Mouse (Mus musculus): ENCODE measurements around the gene Hsp90ab1. TPM values are rescaled to one million over a fixed set of nuclear protein-coding genes. Genes with fewer than 3 reads are reported as not detected.

The Hsp90ab1 gene
- polyA plus RNA-seq, 1 experiment from 2014 or later, result 1,563 TPM

DNA sequence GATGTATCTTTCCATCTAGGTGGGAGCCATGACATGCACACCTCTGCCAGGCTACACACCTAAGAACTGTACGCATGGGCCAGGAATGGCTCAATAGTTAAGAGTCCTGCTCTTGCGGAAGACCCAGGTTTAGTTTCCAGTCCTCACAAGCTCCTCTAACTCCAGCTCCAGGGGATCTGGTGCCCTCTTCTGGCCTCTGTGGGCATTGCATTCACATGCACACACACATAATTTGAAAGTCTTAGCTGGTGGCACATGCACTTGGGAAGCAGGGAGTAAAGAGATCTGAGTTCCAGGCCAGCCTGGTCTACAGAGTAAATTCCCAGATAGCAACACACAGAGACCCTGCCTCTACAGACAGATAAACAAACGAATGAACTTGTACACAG is 13.4 kb upstream of the Hsp90ab1 start:
- Histone ChIP-seq H3K36me3 (peaks cover 29% of the 10 kb centered on the region), H3K4me2 (replicated peaks) (no peak overlapping the region), H3K9me3 (replicated peaks) (no peaks in the 10 kb centered on the region), H3K9ac (no peak overlapping the region), H3K4me3 (replicated peaks) (no peak overlapping the region), H3K4me1 (peaks cover 28% of the 10 kb centered on the region), H3K27ac (replicated peaks) (no peak overlapping the region), H3K27me3 (no peaks in the 10 kb centered on the region)
- no peak for ATAC-seq (ENCODE audit: insufficient number of reproducible peaks, low FRiP score, low TSS enrichment, low read depth)
- WGBS, result 98% methylated on average over 3 of the region's 3 CpGs

DNA sequence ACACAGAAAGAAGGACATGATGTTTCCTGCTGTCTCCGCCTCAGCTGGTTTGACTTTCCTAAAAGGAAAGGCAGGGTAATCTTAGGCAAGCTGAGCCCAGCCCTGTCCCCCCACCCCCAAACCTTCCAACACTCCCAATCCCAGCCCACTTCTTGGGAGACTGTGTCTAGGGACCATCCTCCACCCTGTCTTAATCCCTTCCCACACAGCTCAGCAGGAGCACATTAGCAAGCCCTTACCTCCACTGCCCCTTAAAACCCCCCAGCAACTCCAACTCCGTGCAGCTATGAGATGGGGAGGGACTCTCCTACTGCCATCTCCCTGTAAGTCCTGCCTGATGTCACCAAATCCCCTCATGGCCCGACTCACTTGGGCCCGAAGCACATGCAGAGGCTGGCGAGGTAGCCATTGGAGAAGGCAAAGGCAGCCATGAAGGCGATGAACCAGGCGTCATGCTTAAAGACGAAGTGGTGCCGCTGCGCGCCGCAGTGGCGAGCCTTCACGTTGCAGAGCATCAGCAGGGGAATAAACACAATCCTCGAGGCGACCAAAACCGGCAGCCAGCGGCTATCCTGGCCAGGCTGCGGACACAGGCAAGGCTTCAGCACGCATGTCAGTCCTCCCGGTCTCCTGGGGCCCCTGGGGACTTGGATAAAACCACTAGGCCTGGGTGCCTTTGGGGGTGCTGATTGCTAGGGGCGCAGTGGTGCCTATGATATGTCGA is 12.8 kb upstream of the Hsp90ab1 start:
- Histone ChIP-seq H3K4me3 (replicated peaks) (no peak overlapping the region), H3K36me3 (peaks cover 29% of the 10 kb centered on the region), H3K4me1 (peaks cover 26% of the 10 kb centered on the region), H3K4me2 (replicated peaks) (no peak overlapping the region), H3K27me3 (no peaks in the 10 kb centered on the region), H3K9ac (0 out of 2 replicates have a peak overlapping the region, but pooled peaks have one; percentile 5), H3K27ac (replicated peaks) (peak overlapping the region; percentile 78), H3K9me3 (replicated peaks) (no peaks in the 10 kb centered on the region)
- ATAC-seq (ENCODE audit: insufficient number of reproducible peaks, low FRiP score, low TSS enrichment, low read depth), result no peak
- 67% methylated on average over 23 of the region's 23 CpGs for WGBS

DNA sequence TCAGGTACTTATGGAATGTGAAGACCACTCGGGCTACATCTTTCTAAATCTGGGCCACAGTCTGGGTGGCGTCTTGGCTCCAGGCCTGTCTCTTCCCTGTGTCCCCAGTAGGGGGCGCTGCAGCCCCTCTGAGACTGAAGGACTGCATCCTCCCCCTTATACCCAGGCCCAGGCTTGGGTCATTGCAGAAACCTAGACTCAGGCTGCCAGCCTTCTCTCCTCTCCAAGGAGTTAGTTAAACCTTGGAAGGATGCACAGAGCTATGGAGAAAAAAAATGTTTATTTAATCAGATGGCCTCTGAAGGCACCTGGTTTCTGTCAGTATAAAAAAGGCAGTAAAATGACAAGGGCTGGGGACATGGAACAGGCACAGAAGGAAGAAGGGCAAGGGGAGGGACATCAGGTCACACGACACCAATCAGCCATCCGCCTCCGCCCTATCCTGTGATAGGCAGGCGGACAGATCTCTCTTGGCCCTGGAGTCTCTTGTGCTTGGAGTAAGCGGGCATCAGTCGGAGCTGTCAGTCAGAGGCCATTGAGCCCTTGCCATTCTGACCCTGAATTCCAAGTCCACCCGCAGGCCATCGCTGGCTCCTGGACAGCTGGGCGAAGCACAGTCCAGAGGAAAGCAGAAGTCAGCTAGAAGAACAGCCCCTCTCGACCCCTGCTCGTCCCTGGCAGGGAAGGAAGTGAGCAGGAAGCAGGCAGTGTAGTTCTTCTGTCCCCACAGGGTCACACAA is 12.0 kb upstream of the Hsp90ab1 start:
- H3K27me3 ChIP-seq, result no peaks in the 10 kb centered on the region
- no peak overlapping the region for H3K4me3 ChIP-seq (replicated peaks)
- peak overlapping the region; percentile 78 for H3K27ac ChIP-seq (replicated peaks)
- ATAC-seq (ENCODE audit: insufficient number of reproducible peaks, low FRiP score, low TSS enrichment, low read depth), result peak; percentile 52; the same call in 1 of the 2 replicates
- H3K9ac ChIP-seq, result 0 out of 2 replicates have a peak overlapping the region, but pooled peaks have one; percentile 5
- H3K36me3 ChIP-seq, result peaks cover 29% of the 10 kb centered on the region
- 29% methylated on average over 14 of the region's 14 CpGs for WGBS
- H3K4me1 ChIP-seq, result peaks cover 31% of the 10 kb centered on the region
- peak overlapping the region; percentile 2; the same call in 1 of the 2 replicates for H3K4me2 ChIP-seq (replicated peaks)
- no peaks in the 10 kb centered on the region for H3K9me3 ChIP-seq (replicated peaks)

DNA sequence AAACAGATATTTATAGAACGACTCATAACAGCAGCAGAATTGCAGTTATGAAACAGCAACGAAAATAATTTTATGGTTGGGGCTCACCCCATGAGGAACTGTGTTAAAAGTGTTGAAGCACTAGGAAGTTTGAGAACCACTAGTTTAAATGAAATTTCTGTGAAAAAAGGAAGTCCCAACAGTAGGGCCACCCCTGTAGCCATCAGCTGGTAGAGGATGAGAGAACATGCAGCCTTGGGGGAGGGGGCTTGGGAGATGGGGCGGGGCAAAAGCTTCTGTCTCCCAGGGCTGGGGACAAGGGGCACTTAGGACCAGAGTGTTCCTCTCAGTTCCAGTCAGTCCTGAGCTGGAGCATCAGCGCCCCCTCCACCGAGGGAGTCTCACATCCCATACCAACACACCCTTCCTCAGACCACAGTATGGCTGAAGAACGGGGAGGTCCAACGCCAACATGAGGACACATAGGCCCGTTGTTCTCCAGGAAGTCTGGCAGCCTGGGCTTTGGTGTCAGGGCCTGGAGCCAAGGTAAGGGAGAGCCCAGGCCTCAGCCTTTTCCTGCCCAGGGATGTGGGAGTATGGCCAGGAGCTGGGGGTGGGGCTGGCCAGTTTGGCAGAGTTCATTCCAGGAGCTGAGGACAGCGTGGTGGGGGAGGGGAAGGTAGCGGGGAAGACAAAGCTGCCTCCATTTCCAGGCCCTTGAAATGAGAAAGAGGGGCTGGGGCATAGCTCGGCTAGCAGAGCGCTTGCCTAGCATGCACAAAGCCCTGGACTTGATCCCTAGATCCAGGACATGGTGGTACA is 11.2 kb upstream of the Hsp90ab1 start:
- ATAC-seq (ENCODE audit: insufficient number of reproducible peaks, low FRiP score, low TSS enrichment, low read depth), result peak; percentile 55
- Histone ChIP-seq H3K4me2 (replicated peaks) (peak overlapping the region; percentile 2; the same call in 1 of the 2 replicates), H3K9me3 (replicated peaks) (no peaks in the 10 kb centered on the region), H3K9ac (no peak overlapping the region), H3K36me3 (peaks cover 27% of the 10 kb centered on the region), H3K27me3 (no peaks in the 10 kb centered on the region), H3K4me1 (peaks cover 31% of the 10 kb centered on the region), H3K4me3 (replicated peaks) (no peak overlapping the region), H3K27ac (replicated peaks) (peak overlapping the region; percentile 78)
- 35% methylated on average over 12 of the region's 12 CpGs for WGBS

DNA sequence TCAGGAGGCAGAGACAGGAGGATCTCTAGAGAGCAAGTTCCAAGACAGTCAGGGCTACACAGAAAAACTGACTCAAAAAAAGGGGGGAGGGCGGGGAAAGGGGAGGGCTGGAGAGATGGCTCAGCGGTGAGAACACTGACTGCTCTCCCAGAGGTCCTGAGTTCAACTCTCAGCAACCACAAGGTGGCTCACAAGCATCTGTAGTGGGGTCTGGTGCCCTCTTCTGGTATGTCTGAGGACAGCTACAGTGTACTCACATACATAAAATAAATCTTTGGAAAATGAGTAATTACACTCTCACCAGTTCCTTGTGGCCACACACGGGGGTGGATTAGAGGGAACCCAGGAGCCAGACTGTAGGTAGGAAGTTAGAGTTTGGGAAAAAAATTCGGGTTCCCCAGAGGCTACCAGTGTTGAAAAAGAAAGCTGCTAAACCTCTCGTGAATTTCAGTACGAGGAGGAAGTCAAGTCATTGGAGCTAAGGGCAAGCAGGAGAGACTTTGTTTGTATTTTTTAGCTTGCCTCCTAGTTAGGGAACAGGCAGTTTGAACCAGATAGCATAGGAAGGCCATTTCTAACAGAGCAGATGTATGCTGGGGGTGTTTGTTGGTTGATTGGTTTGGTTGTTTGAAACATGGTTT is 9.8 kb upstream of the Hsp90ab1 start:
- WGBS, result 62% methylated on average over 6 of the region's 6 CpGs

DNA sequence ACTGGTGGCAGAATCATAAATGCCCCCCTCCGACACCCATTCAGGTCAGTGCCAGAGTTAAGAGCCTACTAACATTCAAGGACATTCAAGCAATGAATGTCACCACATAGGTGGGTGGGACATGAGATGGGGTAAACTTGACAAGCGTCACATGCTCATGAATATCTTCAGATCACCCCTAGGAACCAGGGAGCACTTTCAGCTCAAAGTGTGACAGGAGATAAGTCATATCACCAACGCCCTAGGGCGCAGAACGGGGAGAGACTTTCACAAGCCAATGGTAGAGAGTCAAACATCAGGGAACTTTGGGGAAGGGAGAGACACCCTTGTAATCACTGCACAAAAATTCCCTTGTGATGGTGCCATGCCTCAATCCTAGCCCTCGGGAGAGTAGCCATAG is 9.1 kb upstream of the Hsp90ab1 start:
- WGBS, result 90% methylated on average over 6 of the region's 6 CpGs
- no peak overlapping the region for H3K27ac ChIP-seq (replicated peaks)
- peaks cover 9% of the 10 kb centered on the region for H3K36me3 ChIP-seq
- no peak overlapping the region for H3K4me2 ChIP-seq (replicated peaks)
- no peaks in the 10 kb centered on the region for H3K9me3 ChIP-seq (replicated peaks)
- no peak overlapping the region for H3K9ac ChIP-seq
- no peak overlapping the region for H3K4me3 ChIP-seq (replicated peaks)
- no peaks in the 10 kb centered on the region for H3K27me3 ChIP-seq
- peaks cover 31% of the 10 kb centered on the region for H3K4me1 ChIP-seq
- ATAC-seq (ENCODE audit: insufficient number of reproducible peaks, low FRiP score, low TSS enrichment, low read depth), result no peak

More for the DNA sequence above, 9.8 kb upstream of the Hsp90ab1 start:
- Histone ChIP-seq H3K9ac (no peak overlapping the region), H3K27me3 (no peaks in the 10 kb centered on the region), H3K4me1 (peaks cover 31% of the 10 kb centered on the region), H3K4me2 (replicated peaks) (no peak overlapping the region), H3K36me3 (peaks cover 14% of the 10 kb centered on the region), H3K27ac (replicated peaks) (no peak overlapping the region), H3K4me3 (replicated peaks) (no peak overlapping the region), H3K9me3 (replicated peaks) (no peaks in the 10 kb centered on the region)
- no peak for ATAC-seq (ENCODE audit: insufficient number of reproducible peaks, low FRiP score, low TSS enrichment, low read depth)

DNA sequence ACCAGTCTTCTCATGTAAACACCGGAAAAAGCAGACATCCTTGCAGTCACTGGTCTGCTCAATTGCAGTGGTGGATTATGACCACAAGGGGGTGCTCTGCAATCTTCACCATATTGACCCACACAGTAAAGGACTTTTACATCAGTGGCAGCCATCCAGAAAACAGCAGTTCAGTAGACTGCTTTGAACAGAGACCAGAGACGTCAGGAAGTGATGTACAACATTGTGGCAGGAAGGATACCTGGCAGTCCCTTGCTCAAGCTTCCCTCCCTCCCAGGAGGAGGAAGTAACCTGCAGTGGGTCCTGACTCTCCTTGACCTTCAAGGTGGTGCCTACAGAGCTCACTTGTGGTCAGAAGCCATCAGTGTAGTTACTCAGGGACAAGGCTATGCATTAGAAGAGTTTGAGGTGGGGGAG is 8.5 kb upstream of the Hsp90ab1 start:
- Histone ChIP-seq H3K27ac (replicated peaks) (no peak overlapping the region), H3K4me3 (replicated peaks) (no peak overlapping the region), H3K36me3 (peaks cover 3% of the 10 kb centered on the region), H3K27me3 (no peaks in the 10 kb centered on the region), H3K4me1 (peaks cover 31% of the 10 kb centered on the region), H3K9ac (no peak overlapping the region), H3K9me3 (replicated peaks) (no peaks in the 10 kb centered on the region), H3K4me2 (replicated peaks) (no peak overlapping the region)
- ATAC-seq (ENCODE audit: insufficient number of reproducible peaks, low FRiP score, low TSS enrichment, low read depth), result no peak
- whole genome bisulfite sequencing, result 4% methylated on average over 2 of the region's 2 CpGs

DNA sequence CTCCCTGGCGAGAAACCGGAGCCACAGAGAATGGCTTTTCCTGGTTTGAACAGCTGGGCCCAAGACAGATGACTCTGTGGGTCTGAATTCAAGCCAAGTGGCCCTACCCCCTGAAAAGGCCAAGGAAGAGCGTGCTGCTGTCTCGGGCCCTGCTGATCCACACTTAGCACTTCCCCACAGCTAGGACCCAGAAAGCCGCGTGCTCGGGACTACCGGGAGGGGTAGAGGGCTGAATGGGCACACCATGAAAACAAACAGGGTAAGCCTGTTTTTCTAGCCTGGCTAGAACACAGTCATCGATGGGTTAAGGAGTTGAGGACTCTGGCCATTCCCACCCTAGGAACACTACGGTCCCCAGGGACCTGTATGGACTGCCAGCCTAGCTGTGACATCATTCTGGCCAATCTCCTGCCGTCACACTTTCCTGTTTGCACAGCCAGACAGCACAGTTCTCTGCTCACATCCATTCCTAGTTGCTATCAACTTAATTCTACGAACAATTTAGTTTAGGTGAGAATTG is 7.9 kb upstream of the Hsp90ab1 start:
- H3K4me2 ChIP-seq (replicated peaks), result no peak overlapping the region; the same call in 1 of the 2 replicates
- H3K36me3 ChIP-seq, result no peaks in the 10 kb centered on the region
- WGBS, result 27% methylated on average over 12 of the region's 12 CpGs
- H3K9ac ChIP-seq, result no peak overlapping the region
- peaks cover 30% of the 10 kb centered on the region for H3K4me1 ChIP-seq
- peak overlapping the region; percentile 53 for H3K27ac ChIP-seq (replicated peaks)
- no peak overlapping the region for H3K4me3 ChIP-seq (replicated peaks)
- peak; percentile 39; the same call in 1 of the 2 replicates for ATAC-seq (ENCODE audit: insufficient number of reproducible peaks, low FRiP score, low TSS enrichment, low read depth)
- no peaks in the 10 kb centered on the region for H3K27me3 ChIP-seq
- H3K9me3 ChIP-seq (replicated peaks), result no peaks in the 10 kb centered on the region

DNA sequence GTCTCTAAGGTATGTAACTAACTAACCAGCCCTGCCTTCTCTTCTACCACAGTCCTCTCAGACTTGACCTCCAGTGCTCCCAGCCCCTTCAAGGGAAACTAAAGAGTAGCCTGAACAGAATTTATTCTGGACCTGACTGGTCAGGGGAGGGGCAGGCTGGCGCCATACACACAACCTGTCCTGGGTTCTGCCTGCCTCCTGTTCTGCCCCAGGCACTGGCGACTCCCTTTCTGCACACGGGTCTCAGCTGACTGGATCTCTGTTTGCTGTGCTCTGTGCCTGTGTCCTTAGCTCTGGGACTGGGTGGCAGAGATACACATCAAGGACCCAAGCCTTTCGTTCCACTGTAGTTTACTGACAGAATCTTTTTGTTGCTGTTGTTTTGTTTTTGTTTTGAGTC is 6.5 kb upstream of the Hsp90ab1 start:
- Histone ChIP-seq H3K9me3 (replicated peaks) (no peaks in the 10 kb centered on the region), H3K4me1 (peaks cover 24% of the 10 kb centered on the region), H3K4me3 (replicated peaks) (no peak overlapping the region), H3K27me3 (no peaks in the 10 kb centered on the region), H3K9ac (no peak overlapping the region), H3K27ac (replicated peaks) (no peak overlapping the region), H3K4me2 (replicated peaks) (no peak overlapping the region), H3K36me3 (no peaks in the 10 kb centered on the region)
- no peak for ATAC-seq (ENCODE audit: insufficient number of reproducible peaks, low FRiP score, low TSS enrichment, low read depth)
- 68% methylated on average over 4 of the region's 4 CpGs for WGBS

DNA sequence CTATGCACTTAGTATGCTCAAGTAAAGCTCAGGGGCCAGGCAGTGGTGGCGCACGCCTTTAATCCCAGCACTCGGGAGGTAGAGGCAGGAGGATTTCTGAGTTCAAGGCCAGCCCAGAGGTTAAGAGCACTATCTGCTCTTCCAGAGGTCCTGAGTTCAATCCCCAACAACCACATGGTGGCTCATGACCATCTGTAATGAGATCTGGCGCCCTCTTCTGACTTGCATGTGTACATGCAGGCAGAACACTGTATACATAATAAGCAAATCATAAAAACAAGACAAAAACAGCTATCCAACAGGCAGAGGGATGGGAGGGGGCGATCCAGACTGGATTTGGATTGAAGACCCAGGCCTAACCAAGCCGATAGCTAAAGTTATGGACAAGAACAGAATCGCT is 5.8 kb upstream of the Hsp90ab1 start:
- Histone ChIP-seq H3K4me3 (replicated peaks) (no peak overlapping the region), H3K9ac (no peak overlapping the region), H3K9me3 (replicated peaks) (no peaks in the 10 kb centered on the region), H3K27me3 (no peaks in the 10 kb centered on the region), H3K4me2 (replicated peaks) (no peak overlapping the region), H3K36me3 (no peaks in the 10 kb centered on the region), H3K27ac (replicated peaks) (peak overlapping the region; percentile 77), H3K4me1 (peaks cover 21% of the 10 kb centered on the region)
- 72% methylated on average over 7 of the region's 7 CpGs for WGBS
- ATAC-seq (ENCODE audit: insufficient number of reproducible peaks, low FRiP score, low TSS enrichment, low read depth), result no peak
